7 mouse cellular contexts compared by ENCODE assay signal in the genomic region with DNA sequence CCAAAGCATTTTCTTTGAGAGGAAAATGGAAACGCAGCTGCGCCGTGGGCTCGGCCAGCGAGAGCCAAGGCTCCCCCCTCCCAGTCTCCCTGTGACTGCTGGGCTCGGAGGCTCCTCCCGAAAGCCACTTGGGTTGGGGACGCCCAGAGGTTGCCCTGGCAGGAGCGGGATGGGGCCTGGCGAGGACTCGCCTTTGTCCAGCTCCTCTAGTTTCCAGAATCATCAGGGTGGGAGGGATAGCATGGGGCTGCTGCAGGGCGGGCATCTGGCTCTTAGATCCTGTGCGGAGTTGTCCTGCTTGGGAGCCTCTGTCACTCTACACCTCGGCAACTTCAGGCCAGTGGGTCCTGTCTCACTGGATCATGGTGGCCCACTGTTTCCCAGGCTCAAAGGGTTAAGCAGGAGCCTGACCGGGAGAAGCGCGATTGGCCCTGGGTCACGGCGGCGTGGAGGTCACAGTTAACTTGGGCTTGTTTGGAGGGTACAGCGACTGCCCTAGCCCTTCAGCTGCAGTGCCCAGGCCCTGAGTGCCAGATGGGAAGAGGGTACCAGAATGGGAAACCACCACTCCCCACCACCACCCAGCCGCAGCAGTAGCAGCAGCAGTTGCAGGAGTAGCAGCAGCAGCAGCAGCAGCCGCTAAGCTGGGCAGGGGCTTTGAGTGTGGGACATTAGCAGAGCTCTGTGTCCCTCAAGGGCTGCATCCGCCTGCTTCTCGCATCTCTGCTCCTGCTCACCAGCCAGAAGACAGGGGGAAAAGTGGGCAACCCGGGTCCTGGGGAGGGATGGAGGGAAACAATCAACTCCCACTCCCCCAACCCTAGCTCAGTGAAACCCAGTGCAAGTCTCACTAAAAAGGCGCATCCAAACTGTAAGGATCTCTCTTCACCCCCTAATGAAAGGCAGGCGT. TPM values are rescaled to one million over a fixed set of nuclear protein-coding genes. Genes with fewer than 3 reads are reported as not detected.
A peak's percentile ranks its signal among the peaks of the same experiment; 100 is the strongest.
DNase-seq lines count a peak whose midpoint lies in the region; ATAC-seq and TF ChIP-seq lines count a peak whose summit lies in the region.

No protein-coding gene starts in this region.

- H3K4me3 ChIP-seq in lung, embryonic 14.5 days (ENCODE audit: low read depth, low read length), result peak overlapping the region; percentile 25
- peak overlapping the region; percentile 51 for H3K4me3 ChIP-seq in embryonic facial prominence, embryonic 13.5 days
- peak overlapping the region; percentile 83 for H3K4me3 ChIP-seq in hindbrain, embryonic 10.5 days
- H3K4me3 ChIP-seq in limb, embryonic 15.5 days, result peak overlapping the region; percentile 60

- ATAC-seq in lung, embryonic 14.5 days (ENCODE audit: insufficient read depth), result peak; percentile 55
- ATAC-seq in embryonic facial prominence, embryonic 13.5 days (ENCODE audit: insufficient number of reproducible peaks, insufficient read depth, low FRiP score, low TSS enrichment, low read depth), result no peak; the same call in 1 of the 2 replicates
- ATAC-seq in limb, embryonic 15.5 days (ENCODE audit: insufficient number of reproducible peaks, low FRiP score, low TSS enrichment, low read depth), result no peak

- peak overlapping the region; percentile 54 for H3K4me2 ChIP-seq in lung, embryonic 14.5 days
- H3K4me2 ChIP-seq in embryonic facial prominence, embryonic 13.5 days, result peak overlapping the region; percentile 93
- peak overlapping the region; percentile 98 for H3K4me2 ChIP-seq in limb, embryonic 15.5 days

- peak; percentile 14 for DNase-seq in lung, embryonic 14.5 days
- no peak for DNase-seq in lung, postnatal 4 days
- DNase-seq in hindbrain, embryonic 10.5 days (ENCODE audit: low spot score), result peak; percentile 75
- peak; percentile 15 for DNase-seq in right cerebral cortex, postnatal 25 days
- no peak for DNase-seq in thymus, postnatal 4 days

- no peaks in the 10 kb centered on the region for H3K36me3 ChIP-seq in lung, embryonic 14.5 days (ENCODE audit: insufficient read depth)
- H3K36me3 ChIP-seq in embryonic facial prominence, embryonic 13.5 days, result no peaks in the 10 kb centered on the region
- H3K36me3 ChIP-seq in hindbrain, embryonic 10.5 days, result no peaks in the 10 kb centered on the region
- H3K36me3 ChIP-seq in limb, embryonic 15.5 days, result no peaks in the 10 kb centered on the region

- H3K4me1 ChIP-seq in lung, embryonic 14.5 days (ENCODE audit: insufficient read depth), result 0 out of 2 replicates have a peak, but pooled peaks cover 2% of the 10 kb centered on the region
- peaks cover 36% of the 10 kb centered on the region for H3K4me1 ChIP-seq in embryonic facial prominence, embryonic 13.5 days
- H3K4me1 ChIP-seq in hindbrain, embryonic 10.5 days (replicated peaks), result peaks cover 50% of the 10 kb centered on the region
- H3K4me1 ChIP-seq in limb, embryonic 15.5 days, result peaks cover 39% of the 10 kb centered on the region

- no peak overlapping the region for H3K27ac ChIP-seq in lung, embryonic 14.5 days (ENCODE audit: low read depth)
- no peak overlapping the region for H3K27ac ChIP-seq in embryonic facial prominence, embryonic 13.5 days
- H3K27ac ChIP-seq in hindbrain, embryonic 10.5 days, result peak overlapping the region; percentile 97
- no peak overlapping the region for H3K27ac ChIP-seq in limb, embryonic 15.5 days

- no peak for TF ChIP-seq CTCF in lung, embryonic 14.5 days (IDR thresholded peaks at IDR 0.05; ENCODE audit: low read depth)

- peaks cover 76% of the 10 kb centered on the region for H3K27me3 ChIP-seq in lung, embryonic 14.5 days (ENCODE audit: insufficient read depth, low read length)
- peaks cover 83% of the 10 kb centered on the region for H3K27me3 ChIP-seq in embryonic facial prominence, embryonic 13.5 days
- peaks cover 46% of the 10 kb centered on the region for H3K27me3 ChIP-seq in hindbrain, embryonic 10.5 days (ENCODE audit: insufficient read depth, poor library complexity, severe bottlenecking)
- H3K27me3 ChIP-seq in limb, embryonic 15.5 days, result peaks cover 66% of the 10 kb centered on the region

- H3K9me3 ChIP-seq in lung, embryonic 14.5 days (ENCODE audit: low read depth, low read length), result no peaks in the 10 kb centered on the region
- H3K9me3 ChIP-seq in embryonic facial prominence, embryonic 13.5 days, result no peaks in the 10 kb centered on the region
- H3K9me3 ChIP-seq in hindbrain, embryonic 10.5 days, result no peaks in the 10 kb centered on the region
- H3K9me3 ChIP-seq in limb, embryonic 15.5 days, result no peaks in the 10 kb centered on the region

- no peak overlapping the region for H3K9ac ChIP-seq in lung, embryonic 14.5 days
- peak overlapping the region; percentile 69 for H3K9ac ChIP-seq in embryonic facial prominence, embryonic 13.5 days
- peak overlapping the region; percentile 11; the same call in 1 of the 2 replicates for H3K9ac ChIP-seq in limb, embryonic 15.5 days

- under 1% methylated on average over 28 of the region's 28 CpGs for WGBS in lung, embryonic 14.5 days
- under 1% methylated on average over 28 of the region's 28 CpGs for WGBS in embryonic facial prominence, embryonic 13.5 days
- under 1% methylated on average over 28 of the region's 28 CpGs for WGBS in hindbrain, embryonic 10.5 days
- under 1% methylated on average over 28 of the region's 28 CpGs for WGBS in limb, embryonic 15.5 days

RNA-seq across cellular contexts. Expression of a gene that starts 1.6 kb away (rescaled TPM):
- 0.62 and 0.66 TPM in 2 replicates for polyA plus RNA-seq in lung, embryonic 14.5 days (2014; fragmentation: Nextera tagmentation; extraction: Ambion mirVana)
- 4.3 and 6.2 TPM in 2 replicates for polyA plus RNA-seq in embryonic facial prominence, embryonic 13.5 days (2015; fragmentation: Nextera tagmentation; extraction: Ambion mirVana)
- polyA plus RNA-seq in hindbrain, embryonic 10.5 days (2016; fragmentation: Nextera tagmentation; extraction: Ambion mirVana), result 6.6 and 12.2 TPM in 2 replicates
- polyA plus RNA-seq in limb, embryonic 15.5 days (2015; fragmentation: Nextera tagmentation; extraction: Ambion mirVana), result 4.2 and 5.0 TPM in 2 replicates

Comparison
In these comparisons a context has a peak if more than half of its experiments do, and no peak if none do; other contexts are left out.
1. DNase-seq: peak in lung, embryonic 14.5 days (single experiment), hindbrain, embryonic 10.5 days (single experiment) and right cerebral cortex, postnatal 25 days (single experiment); none in lung, postnatal 4 days (0 of 2) and thymus, postnatal 4 days (single experiment).
2. H3K4me3 ChIP-seq: peak in every context shown above with its lines; median percentile 83 in hindbrain, embryonic 10.5 days; 60 in limb, embryonic 15.5 days; 51 in embryonic facial prominence, embryonic 13.5 days; 25 in lung, embryonic 14.5 days.
3. Peak in every context shown above with its lines, with median percentiles within 50 percentile points of each other: H3K4me2 ChIP-seq.